Mouse (Mus musculus) cerebral cortex, adult 2 months (tissue): ENCODE data around the gene Cerk.

Experiments
- WGBS: fragments of 180-500 bp; shearing (Covaris S2); methylation state at CpG from one replicate; pipeline ENCODE4 v1.1.7; 2018; 5-methylcytosine and 5-hydroxymethylcytosine counted together

The Cerk gene

GRCm38 (mm10) chr15:86164718-86165345, 21.1 kb downstream of the Cerk start:
- WGBS, result 85% methylated on average over 21 of the region's 21 CpGs

DNA sequence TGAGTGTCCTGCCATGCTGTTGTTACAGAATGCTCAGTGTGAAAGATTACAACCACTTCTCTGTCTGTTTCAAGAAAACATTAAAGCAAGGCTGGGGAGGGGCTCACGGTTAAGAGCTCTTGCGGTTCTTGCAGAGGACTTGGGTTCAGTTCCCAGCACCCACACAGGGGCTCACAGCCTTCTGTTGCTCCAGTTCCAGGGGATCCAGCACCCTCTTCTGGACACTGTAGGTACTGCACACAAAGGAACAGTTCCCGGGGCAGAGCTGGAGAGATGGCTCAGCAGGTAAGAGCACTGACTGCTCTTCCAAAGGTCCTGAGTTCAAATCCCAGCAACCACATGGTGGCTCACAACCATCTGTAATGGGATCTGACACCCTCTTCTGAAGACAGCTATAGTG, 24.1 kb downstream of the Cerk start:
- WGBS, result 99% methylated on average over 3 of the region's 3 CpGs

DNA sequence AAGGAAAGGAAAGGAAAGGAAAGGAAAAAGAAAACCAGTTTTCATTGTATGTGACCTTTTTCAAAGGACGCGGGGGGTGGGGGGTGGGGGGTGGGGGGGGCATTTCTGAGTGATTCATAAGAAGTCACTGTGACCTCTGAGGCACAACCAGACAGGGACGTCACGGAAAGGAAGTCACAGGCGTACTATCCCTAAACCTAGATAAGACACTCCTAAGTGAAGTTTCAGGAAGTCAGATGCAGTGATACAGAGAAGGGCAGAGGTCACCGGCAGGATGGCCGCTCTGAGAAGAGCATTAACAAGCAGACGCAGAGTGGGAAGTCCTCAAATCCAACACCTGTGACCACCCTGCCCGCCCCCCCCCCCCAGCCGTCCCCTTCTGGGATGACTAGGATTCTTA, 25.0 kb downstream of the Cerk start:
- 86% methylated on average over 10 of the region's 10 CpGs for WGBS

DNA sequence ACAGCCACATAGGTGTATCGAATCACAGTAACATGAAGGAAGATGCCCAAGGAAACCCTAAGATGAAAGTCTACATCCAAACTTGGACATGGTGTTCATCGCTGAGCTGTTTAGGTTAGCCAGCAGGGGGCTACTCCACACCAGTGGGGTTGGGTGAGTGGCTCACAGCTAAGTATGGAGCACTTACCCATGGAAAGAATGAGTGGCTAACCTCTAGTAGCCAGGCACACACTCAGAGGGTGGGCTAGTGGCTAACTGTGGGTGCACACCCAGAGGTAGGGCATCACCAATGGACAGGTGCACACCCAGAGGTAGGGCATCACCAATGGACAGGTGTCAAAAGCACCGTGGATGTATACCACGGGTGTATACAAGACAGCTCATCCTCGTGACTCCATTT, 26.2 kb downstream of the Cerk start:
- 95% methylated on average over 5 of the region's 5 CpGs for WGBS

GRCm38 (mm10) chr15:86159093-86159492, 26.8 kb downstream of the Cerk start:
- WGBS, result 91% methylated on average over 16 of the region's 16 CpGs

DNA sequence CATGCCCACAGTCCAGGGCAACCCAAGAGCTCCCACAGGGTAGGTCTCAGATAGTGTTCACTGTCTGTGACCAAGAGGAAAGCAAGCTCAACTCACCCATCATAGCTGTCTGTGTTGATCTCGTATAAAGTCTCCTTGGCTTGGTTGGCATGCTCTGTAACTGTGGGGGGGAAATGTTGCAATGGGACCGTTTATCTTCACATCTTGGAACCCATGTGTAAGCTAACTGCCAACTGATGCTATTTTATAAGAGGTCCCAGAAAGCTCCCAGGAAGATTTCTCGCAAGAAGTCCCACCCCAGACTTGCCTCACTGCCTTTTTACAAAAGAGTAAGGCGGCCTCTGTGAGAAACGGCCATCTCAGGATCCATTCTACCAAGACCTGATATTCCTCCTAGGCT, 29.4 kb downstream of the Cerk start:
- 81% methylated on average over 5 of the region's 5 CpGs for WGBS

- WGBS, result 83% methylated on average over 12 of the region's 12 CpGs
These were observed 32.4 kb downstream of the Cerk start for GRCm38 (mm10) chr15:86153481-86153960.

GRCm38 (mm10) chr15:86150593-86150992, 35.3 kb downstream of the Cerk start:
- WGBS, result 84% methylated on average over 4 of the region's 4 CpGs

DNA sequence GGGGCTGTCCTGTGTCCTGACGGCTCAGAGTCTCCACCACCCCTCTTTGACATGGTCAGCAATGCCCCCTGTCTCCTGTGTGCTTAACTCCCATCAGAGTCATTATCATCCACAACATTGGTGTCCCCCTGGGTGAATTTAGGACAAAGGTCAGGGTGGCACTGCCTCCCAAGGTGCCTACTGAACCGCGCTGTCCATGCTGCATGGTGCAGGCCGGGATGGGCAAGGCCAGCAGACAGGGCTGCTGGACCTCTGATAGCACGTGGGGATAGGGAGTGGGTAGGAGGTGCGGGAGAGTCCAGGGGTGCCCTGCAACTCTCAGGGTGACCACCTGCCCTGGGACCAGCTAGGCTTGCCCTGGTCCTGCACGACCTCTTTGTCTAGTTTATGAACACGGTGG, 39.0 kb downstream of the Cerk start:
- 95% methylated on average over 8 of the region's 8 CpGs for WGBS

DNA sequence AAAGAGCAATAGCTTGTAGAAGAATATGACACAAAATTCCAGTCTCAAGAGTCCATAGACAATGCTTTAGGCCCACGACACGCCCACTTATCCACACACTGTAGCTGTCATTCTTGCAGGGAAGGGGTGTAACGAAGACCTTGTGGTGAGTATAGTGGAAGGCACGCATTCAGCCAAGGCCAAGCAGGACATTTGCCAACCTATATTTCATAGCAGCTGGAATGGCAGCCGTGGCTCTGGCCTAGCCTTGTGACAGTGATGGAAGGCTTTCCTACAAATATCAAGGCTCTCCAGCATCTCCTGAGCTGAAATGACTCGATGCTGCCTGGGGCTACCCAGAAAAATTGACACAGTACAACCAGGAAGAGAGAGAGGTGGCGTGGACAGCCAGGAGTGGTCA, 40.9 kb downstream of the Cerk start:
- 75% methylated on average over 7 of the region's 7 CpGs for WGBS

GRCm38 (mm10) chr15:86144577-86144976, 41.4 kb downstream of the Cerk start:
- 43% methylated on average over 7 of the region's 7 CpGs for WGBS

DNA sequence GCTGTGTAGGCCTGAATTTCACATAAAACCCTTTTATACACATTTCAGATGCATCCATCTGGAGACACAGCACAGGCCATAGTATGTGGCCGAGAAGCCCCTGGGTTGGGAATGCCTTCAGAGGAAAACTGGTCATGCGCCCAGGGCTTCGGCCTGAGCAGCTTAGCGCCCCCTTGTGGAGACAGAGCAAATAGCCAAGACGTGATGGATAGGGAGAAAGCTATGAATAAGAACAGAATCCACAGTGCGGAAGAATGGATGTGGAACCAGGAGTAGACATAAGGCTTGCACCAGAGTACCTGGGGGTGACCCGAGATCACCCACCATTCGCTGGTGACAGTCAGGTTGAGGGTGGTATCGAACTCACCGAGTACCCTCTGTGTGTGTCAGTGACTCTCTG, 45.6 kb downstream of the Cerk start:
- WGBS, result 32% methylated on average over 10 of the region's 10 CpGs

- 53% methylated on average over 4 of the region's 4 CpGs for WGBS
These were observed 48.3 kb downstream of the Cerk start for GRCm38 (mm10) chr15:86137638-86138037.

GRCm38 (mm10) chr15:86134941-86135783, 50.8 kb downstream of the Cerk start:
- WGBS, result 31% methylated on average over 18 of the region's 18 CpGs

GRCm38 (mm10) chr15:86130657-86131056, 55.3 kb downstream of the Cerk start:
- 96% methylated on average over 10 of the region's 10 CpGs for WGBS

DNA sequence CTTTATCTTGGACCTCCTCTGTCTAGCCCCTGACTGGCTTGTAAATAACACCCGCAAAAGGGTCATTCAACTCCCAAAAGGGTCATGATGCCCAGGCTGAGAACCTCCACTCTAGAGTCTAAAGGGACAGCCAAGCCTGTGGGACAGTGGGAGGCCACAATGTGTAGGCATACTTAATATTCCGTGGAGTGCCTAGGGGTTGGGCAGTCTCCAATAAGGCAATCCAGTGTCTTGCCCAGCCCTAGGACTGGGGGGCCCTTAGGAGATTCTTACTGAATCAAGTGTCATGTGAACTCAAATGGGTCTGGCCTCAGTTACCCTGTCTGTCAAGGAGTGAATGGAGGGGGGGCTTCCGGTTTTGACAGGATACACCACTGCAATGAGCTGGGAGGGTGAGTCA, 56.9 kb downstream of the Cerk start:
- 64% methylated on average over 3 of the region's 3 CpGs for WGBS

DNA sequence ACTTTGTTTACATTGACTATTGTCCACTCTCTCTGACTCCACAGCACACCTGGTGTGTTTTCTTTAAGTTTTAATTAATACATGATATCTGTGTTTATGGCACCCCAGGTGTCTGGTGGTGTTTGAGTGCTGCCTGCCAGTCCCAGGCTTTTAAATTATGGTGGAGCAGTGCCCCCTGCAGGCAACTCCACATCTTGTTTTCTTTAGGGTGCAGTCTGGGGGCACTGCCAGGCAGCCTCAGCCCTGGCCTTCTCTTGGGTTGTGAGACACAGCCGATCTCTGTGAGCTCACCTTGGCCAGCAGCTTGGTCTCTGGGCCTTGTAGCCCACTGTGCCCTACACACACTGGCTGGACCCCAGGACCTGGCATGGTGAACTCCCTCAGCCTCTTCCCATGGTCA, 61.6 kb downstream of the Cerk start:
- WGBS, result 31% methylated on average over 1 of the region's 1 CpGs

DNA sequence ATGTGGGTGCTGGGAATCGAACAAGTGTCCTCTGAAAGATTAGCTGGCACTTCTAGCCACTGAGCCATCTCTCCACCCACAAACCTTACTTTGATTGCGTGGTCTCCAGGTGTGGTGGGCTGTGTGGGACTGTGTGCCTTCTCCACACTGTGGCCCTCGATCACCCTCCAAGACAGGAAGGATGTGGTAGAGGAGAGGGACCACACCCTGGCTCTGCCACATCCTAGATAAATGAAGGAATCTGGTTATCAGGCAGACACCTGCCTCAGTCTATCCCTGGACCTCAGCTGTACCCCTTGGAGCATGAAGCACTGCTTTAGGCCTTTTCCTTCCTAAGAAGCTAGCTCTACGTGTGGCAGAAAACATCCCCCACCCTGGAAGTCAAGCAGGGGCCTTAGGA, 62.5 kb downstream of the Cerk start:
- WGBS, result 95% methylated on average over 4 of the region's 4 CpGs

- 65% methylated on average over 9 of the region's 9 CpGs for WGBS
These were observed 63.5 kb downstream of the Cerk start for GRCm38 (mm10) chr15:86122261-86122949.

GRCm38 (mm10) chr15:86119186-86119585, 66.8 kb downstream of the Cerk start:
- WGBS, result 91% methylated on average over 7 of the region's 7 CpGs

GRCm38 (mm10) chr15:86117115-86118100, 68.5 kb downstream of the Cerk start:
- WGBS, result 61% methylated on average over 15 of the region's 15 CpGs
